Mouse (Mus musculus) fat pad, adult 2 months (tissue): ENCODE results near the gene Ninl.
A peak's percentile ranks its signal among the peaks of the same experiment; 100 is the strongest.
"Not testable (repeated sequence)": the region's sequence is repeated elsewhere in the genome, so short reads cannot be mapped to it uniquely, and the experiment has no call there.

ENCODE experiments used
- DNase-seq: peaks from one replicate; pipeline ENCODE4 v3.0.0-alpha.2; 2011; ENCODE audit warnings: low read depth, low spot score; ENCODE audit errors: extremely low read depth

The Ninl gene

GRCm38 (mm10) chr2:150950056-150950455 lies 89.1 kb downstream of the Ninl start:
- no peak for DNase-seq

GRCm38 (mm10) chr2:150949652-150950051 lies 89.5 kb downstream of the Ninl start:
- no peak for DNase-seq

- DNase-seq = no peak
These were observed 90.4 kb downstream of the Ninl start for GRCm38 (mm10) chr2:150948786-150949185.

- not testable (repeated sequence) for DNase-seq
These were observed 91.1 kb downstream of the Ninl start for GRCm38 (mm10) chr2:150947880-150948611.

GRCm38 (mm10) chr2:150947341-150947740 lies 91.8 kb downstream of the Ninl start:
- not testable (repeated sequence) for DNase-seq

- DNase-seq = no peak
These were observed 95.2 kb downstream of the Ninl start for GRCm38 (mm10) chr2:150944017-150944416.

- no peak for DNase-seq
These were observed 104.5 kb downstream of the Ninl start for GRCm38 (mm10) chr2:150934659-150935058.

GRCm38 (mm10) chr2:150933482-150933881 lies 105.7 kb downstream of the Ninl start:
- no peak for DNase-seq

GRCm38 (mm10) chr2:150930806-150931205 lies 108.4 kb downstream of the Ninl start:
- no peak for DNase-seq

- no peak for DNase-seq
These were observed 110.0 kb downstream of the Ninl start for GRCm38 (mm10) chr2:150929156-150929555.

- DNase-seq = no peak
These were observed 112.0 kb downstream of the Ninl start for GRCm38 (mm10) chr2:150927038-150927720.

- no peak for DNase-seq
These were observed 115.7 kb downstream of the Ninl start for GRCm38 (mm10) chr2:150923505-150923904.

- no peak for DNase-seq
These were observed 116.2 kb downstream of the Ninl start for GRCm38 (mm10) chr2:150923026-150923425.

GRCm38 (mm10) chr2:150922165-150922564 lies 117.0 kb downstream of the Ninl start:
- DNase-seq = no peak

GRCm38 (mm10) chr2:150921697-150922096 lies 117.5 kb downstream of the Ninl start:
- peak; percentile 74 for DNase-seq

GRCm38 (mm10) chr2:150920543-150920942 lies 118.6 kb downstream of the Ninl start:
- DNase-seq = no peak

- DNase-seq = no peak
These were observed 120.5 kb downstream of the Ninl start for GRCm38 (mm10) chr2:150918720-150919119.

- DNase-seq = no peak
These were observed 123.4 kb downstream of the Ninl start for GRCm38 (mm10) chr2:150915786-150916185.

GRCm38 (mm10) chr2:150914781-150915515 lies 124.2 kb downstream of the Ninl start:
- no peak for DNase-seq

GRCm38 (mm10) chr2:150910295-150910881 lies 128.8 kb downstream of the Ninl start:
- DNase-seq = no peak

GRCm38 (mm10) chr2:150909429-150910039 lies 129.6 kb downstream of the Ninl start:
- no peak for DNase-seq
